Mouse (Mus musculus) hindbrain, embryonic 16.5 days (tissue): ENCODE results near the gene Rai1. TPM values are rescaled to one million over a fixed set of nuclear protein-coding genes. Genes with fewer than 3 reads are reported as not detected.

ENCODE experiments used
- ATAC-seq: fragments of 200-750 bp; cut with Nextera tagmentation; 2 replicates; pipeline ENCODE4 v1.8.0; 2017; ENCODE audit warnings: moderate TSS enrichment, moderate library complexity
- H3K27ac ChIP-seq: fragments of 300-500 bp; sonication (generic); 2 replicates; pipeline ENCODE4 v1.5.1; 2014; ENCODE audit warnings: low read depth, mild to moderate bottlenecking, control low read depth, low read length, moderate library complexity
- H3K27me3 ChIP-seq: fragments of 300-500 bp; sonication (generic); replicated peaks from 2 replicates; pipeline ENCODE4 v1.6.1; 2014; ENCODE audit warnings: low read length; ENCODE audit not compliant: control insufficient read depth, insufficient read depth
- H3K36me3 ChIP-seq: fragments of 300-500 bp; sonication (generic); 2 replicates; pipeline ENCODE4 v1.6.1; 2014; ENCODE audit warnings: mild to moderate bottlenecking, low read length, moderate library complexity, mixed read lengths; ENCODE audit not compliant: control insufficient read depth, insufficient read depth
- H3K4me1 ChIP-seq: fragments of 300-500 bp; sonication (generic); 2 replicates; pipeline ENCODE4 v1.6.1; 2014; ENCODE audit warnings: low read depth, low read length; ENCODE audit not compliant: control insufficient read depth, insufficient read depth
- H3K4me2 ChIP-seq: fragments of 300-500 bp; sonication (generic); 2 replicates; pipeline ENCODE4 v1.6.1; 2014; ENCODE audit warnings: mild to moderate bottlenecking, low read length, control low read depth, moderate library complexity
- H3K4me3 ChIP-seq: fragments of 300-500 bp; sonication (generic); 2 replicates; pipeline ENCODE4 v1.5.1; 2014; ENCODE audit warnings: mild to moderate bottlenecking, low read length, control low read depth, moderate library complexity
- H3K9ac ChIP-seq: fragments of 300-500 bp; sonication (generic); 2 replicates; pipeline ENCODE4 v1.6.1; 2014; ENCODE audit warnings: low read depth, mild to moderate bottlenecking, control low read depth, low read length, moderate library complexity
- H3K9me3 ChIP-seq: fragments of 300-500 bp; sonication (generic); 2 replicates; pipeline ENCODE4 v1.6.1; 2014; ENCODE audit warnings: mild to moderate bottlenecking, low read length, moderate library complexity; ENCODE audit not compliant: control insufficient read depth
- WGBS: fragments of 180-500 bp; shearing (Covaris S2); extraction: QIAGEN DNeasy Blood & Tissue Kit; methylation state at CpG from one replicate; pipeline ENCODE4 v1.1.7; 2014; 5-methylcytosine and 5-hydroxymethylcytosine counted together
- polyA plus RNA-seq: library from polyadenylated mRNA; unstranded; fragments of >200 nt; fragmentation: Nextera tagmentation; extraction: Ambion mirVana; gene quantifications from 2 replicates; pipeline ENCODE4 v1.2.1, GENCODE M21; 2015

The Rai1 gene
- polyA plus RNA-seq, 1 experiment from 2014 or later = 24.3 TPM

DNA sequence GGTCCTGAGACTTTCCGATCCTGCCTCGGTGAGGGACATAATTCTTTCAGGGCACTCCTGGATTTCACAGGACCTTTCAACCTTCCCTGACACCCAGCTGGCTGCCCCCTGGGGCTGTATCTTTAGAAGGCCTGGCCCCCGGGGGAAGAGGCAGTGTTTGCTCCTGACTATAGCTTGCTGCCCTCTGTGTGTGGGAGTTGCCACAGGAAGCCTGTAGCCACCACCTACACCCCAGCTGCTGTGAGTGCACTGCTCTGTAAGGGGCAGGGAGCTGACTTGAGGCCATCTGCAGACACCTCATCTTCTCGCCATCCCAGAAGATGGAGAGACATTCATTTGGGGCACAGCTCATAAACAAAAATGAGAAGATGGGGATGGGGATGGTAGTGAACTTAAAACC, 127.1 kb downstream of the Rai1 start:
- Histone ChIP-seq H3K36me3 (0 out of 2 replicates have a peak, but pooled peaks cover 3% of the 10 kb centered on the region), H3K4me1 (peaks cover 3% of the 10 kb centered on the region), H3K4me3 (no peak overlapping the region), H3K4me2 (no peak overlapping the region), H3K27ac (no peak overlapping the region), H3K27me3 (no peaks in the 10 kb centered on the region), H3K9ac (no peak overlapping the region), H3K9me3 (no peaks in the 10 kb centered on the region)
- 44% methylated on average over 4 of the region's 4 CpGs for WGBS
- ATAC-seq = no peak

DNA sequence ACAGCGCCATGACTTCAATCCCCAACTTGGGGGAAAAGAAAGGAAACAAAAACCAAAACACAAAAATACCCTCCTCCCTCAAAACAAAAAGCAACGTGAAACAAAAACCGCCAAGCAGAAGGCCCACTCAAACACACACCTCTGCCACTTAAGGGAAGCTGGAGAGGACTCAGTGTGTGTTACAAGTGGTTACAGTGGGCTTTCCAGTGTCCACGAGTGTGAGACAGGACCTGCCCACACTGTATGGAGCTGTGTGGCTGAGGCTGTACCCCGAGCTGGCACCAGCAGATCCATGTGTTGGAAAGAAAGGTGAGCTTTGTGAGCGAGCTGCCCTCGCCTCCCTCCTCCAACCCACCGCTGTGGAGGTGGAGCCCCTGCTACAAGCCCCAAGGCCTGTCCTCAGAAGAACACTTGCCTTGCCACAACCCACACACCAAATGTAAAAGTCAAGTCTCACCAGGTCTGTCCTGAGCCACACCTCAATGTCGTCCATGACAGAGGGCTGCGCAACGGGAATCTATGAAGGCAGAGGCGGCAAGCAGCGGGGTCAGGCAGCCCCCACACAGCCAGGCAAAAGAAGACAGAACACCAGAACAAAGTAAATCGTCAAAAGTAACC, 127.7 kb downstream of the Rai1 start:
- Histone ChIP-seq H3K9ac (no peak overlapping the region), H3K4me3 (no peak overlapping the region), H3K9me3 (no peaks in the 10 kb centered on the region), H3K4me1 (peaks cover 3% of the 10 kb centered on the region), H3K27ac (no peak overlapping the region), H3K27me3 (no peaks in the 10 kb centered on the region), H3K36me3 (peaks cover 8% of the 10 kb centered on the region), H3K4me2 (no peak overlapping the region)
- no peak for ATAC-seq
- WGBS = 80% methylated on average over 14 of the region's 14 CpGs

DNA sequence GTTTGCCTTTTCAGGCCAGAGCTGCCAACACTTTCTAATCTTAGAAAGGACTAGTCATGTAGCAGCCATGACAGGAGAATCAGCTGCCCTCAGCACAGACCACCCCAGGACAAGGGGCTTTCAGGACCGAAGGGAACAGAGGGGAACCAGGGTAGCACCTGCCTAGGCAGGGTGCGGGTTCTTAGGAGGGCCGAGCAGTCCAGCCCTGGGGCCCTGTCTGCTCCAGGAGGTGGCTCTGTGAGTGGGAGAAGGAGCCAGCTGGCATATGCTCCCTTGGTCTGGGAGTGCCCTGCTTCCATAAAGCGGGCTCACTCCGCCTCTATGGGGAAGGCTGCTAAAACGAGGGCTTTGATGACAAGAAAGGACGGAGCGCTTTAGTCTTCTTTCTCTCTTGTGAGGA, 128.4 kb downstream of the Rai1 start:
- peaks cover 8% of the 10 kb centered on the region for H3K36me3 ChIP-seq
- no peaks in the 10 kb centered on the region for H3K9me3 ChIP-seq
- H3K27me3 ChIP-seq = no peaks in the 10 kb centered on the region
- ATAC-seq = 0 out of 2 replicates have a peak, but pooled peaks have one; percentile 47
- H3K4me1 ChIP-seq = peaks cover 3% of the 10 kb centered on the region
- WGBS = 54% methylated on average over 8 of the region's 8 CpGs
- no peak overlapping the region for H3K27ac ChIP-seq
- no peak overlapping the region for H3K9ac ChIP-seq
- H3K4me3 ChIP-seq = no peak overlapping the region
- no peak overlapping the region for H3K4me2 ChIP-seq

DNA sequence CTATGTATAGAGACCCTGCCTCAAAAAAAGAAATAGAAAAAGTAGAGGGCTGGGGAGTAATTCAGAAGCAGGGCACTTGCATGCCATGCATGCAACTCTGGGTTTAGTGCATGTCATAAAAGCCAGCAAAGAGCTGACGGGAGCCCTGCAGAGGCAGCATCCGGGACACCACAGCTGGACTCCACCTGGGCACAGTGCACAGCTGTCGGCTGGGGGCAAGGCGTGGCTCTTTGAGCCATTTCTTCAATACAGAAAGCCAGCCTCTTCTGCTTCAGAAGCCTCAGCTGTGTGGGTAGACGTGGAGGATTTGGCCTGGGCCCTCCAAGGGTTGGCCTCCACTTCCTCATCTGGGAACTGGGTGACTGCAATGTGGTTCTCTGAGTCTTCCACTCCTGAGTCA, 130.5 kb downstream of the Rai1 start:
- no peak overlapping the region for H3K9ac ChIP-seq
- H3K36me3 ChIP-seq = peaks cover 9% of the 10 kb centered on the region
- no peak for ATAC-seq
- no peak overlapping the region for H3K4me3 ChIP-seq
- no peaks in the 10 kb centered on the region for H3K27me3 ChIP-seq
- H3K9me3 ChIP-seq = no peaks in the 10 kb centered on the region
- H3K27ac ChIP-seq = no peak overlapping the region
- WGBS = 85% methylated on average over 5 of the region's 5 CpGs
- H3K4me2 ChIP-seq = no peak overlapping the region
- H3K4me1 ChIP-seq = peaks cover 3% of the 10 kb centered on the region

DNA sequence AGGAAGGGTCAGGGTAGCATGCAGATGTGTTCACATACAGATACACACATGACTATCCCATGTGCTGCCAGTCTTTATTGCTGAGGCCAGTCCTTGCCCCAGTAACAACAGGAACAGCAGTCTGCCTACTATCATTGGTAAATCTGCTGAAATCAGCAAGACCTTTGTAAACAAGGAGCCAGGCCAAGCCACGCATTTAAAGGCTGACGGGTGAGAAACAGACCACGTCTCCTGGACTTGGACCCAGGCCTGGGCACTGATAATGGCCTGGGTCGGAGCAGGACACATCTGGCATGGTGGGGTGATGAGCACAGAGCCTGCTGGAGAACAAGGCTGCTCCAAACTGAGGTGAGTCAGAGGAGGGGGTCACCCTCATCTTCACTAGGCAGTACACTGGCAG, 135.7 kb downstream of the Rai1 start:
- no peak for ATAC-seq

DNA sequence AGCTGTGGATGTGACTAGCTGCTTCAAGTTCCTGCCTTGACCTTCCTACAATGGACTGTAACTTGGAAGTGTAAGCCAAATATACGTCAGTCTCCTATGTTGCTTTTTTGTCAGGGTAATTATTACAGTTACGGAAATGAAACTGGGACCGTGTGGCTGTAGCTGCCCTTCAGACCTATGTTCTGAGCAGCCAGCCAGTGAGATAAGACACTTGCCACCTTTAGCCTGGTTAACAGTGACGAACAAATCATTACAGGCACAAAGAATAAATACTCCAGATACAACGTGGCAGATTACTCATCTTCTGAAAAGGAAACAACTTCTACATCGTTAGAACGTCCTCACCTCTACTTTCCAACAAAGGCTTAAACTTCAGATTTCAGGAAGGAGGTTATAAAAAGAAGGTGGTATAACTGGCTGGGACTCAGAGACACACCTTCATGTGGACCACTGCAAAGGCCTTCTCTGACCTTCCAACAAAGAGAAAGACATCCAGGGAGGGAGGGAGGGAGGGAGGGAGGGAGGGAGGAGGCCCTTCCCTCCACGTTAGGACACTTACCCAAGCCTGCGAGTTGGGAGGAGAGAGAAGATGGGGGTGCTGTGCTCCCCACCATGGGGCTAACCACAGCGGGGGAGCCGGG, 139.8 kb downstream of the Rai1 start:
- Histone ChIP-seq H3K27ac (no peak overlapping the region), H3K4me3 (no peak overlapping the region), H3K4me2 (no peak overlapping the region), H3K27me3 (no peaks in the 10 kb centered on the region), H3K36me3 (peaks cover 14% of the 10 kb centered on the region), H3K9ac (no peak overlapping the region), H3K9me3 (no peaks in the 10 kb centered on the region), H3K4me1 (peaks cover 8% of the 10 kb centered on the region)
- no peak for ATAC-seq
- 69% methylated on average over 11 of the region's 11 CpGs for WGBS

More for the DNA sequence above, 135.7 kb downstream of the Rai1 start:
- Histone ChIP-seq H3K27me3 (no peaks in the 10 kb centered on the region), H3K27ac (no peak overlapping the region), H3K9ac (no peak overlapping the region), H3K4me2 (no peak overlapping the region), H3K36me3 (peaks cover 20% of the 10 kb centered on the region), H3K9me3 (no peaks in the 10 kb centered on the region), H3K4me1 (no peaks in the 10 kb centered on the region), H3K4me3 (no peak overlapping the region)
- 80% methylated on average over 4 of the region's 4 CpGs for WGBS

DNA sequence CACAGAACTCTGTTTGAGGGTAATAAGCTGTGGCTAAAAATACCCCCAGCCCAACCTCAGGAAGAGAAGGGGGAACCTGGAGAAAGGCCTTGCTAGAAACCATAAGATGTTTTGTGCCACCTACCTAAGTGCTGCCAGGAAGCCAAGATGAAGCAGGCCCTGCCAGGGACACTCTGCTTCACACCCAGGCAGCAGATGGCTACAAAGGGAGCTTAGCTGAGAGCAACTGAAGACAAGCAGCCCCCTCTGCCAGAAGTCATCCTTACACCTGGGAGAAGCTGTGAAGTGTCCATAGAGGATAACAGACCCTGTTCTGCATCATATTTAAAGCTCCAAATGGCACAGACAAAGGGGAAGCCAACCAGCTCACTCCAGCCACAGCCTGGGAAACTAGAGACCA, 141.3 kb downstream of the Rai1 start:
- Histone ChIP-seq H3K36me3 (peaks cover 17% of the 10 kb centered on the region; the same call in 1 of the 2 replicates), H3K27me3 (no peaks in the 10 kb centered on the region), H3K4me3 (no peak overlapping the region), H3K4me2 (no peak overlapping the region), H3K27ac (no peak overlapping the region), H3K9me3 (no peaks in the 10 kb centered on the region), H3K9ac (no peak overlapping the region), H3K4me1 (peaks cover 8% of the 10 kb centered on the region)
- no peak for ATAC-seq

DNA sequence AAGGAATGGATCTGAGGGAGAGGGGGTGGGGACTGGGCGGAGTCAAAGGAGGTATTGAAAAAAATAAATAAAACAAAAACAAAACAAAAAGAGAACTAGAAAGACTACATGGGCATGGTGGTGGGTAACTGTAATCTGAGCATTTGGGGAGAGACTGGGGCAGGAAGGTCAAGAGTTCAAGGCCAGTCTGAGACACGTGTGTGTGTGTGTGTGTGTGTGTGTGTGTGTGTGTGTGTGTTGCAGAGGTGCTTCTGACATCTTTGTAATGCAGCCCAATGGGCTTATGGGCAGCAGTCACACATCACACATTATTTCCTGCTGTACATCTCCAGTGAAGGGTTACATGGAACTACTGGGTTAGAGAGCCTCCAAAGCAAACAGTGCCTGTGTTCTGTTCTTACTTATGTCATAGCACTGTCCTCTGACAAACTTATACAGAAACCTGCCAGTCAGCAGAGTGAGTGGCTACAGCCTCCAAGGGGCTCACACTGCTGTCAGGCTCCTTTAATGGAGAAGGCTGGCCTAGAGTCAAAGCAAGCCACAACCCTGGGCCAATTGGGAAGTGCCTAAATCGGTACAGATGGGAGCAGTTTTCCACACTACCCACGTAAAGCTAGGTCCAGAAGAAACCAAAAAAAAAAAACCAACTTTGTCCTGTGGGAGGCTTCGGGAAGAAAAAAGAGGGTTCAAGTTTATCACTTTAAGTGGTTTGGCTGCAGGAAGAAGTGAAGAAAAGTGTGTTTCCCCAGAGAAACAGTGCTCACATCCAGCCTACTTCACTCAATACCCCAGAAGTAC, 143.1 kb downstream of the Rai1 start:
- ATAC-seq = no peak

More for the DNA sequence above, 143.1 kb downstream of the Rai1 start:
- H3K9ac ChIP-seq = no peak overlapping the region
- no peak overlapping the region for H3K4me2 ChIP-seq
- no peaks in the 10 kb centered on the region for H3K27me3 ChIP-seq
- peaks cover 8% of the 10 kb centered on the region for H3K4me1 ChIP-seq
- H3K36me3 ChIP-seq = peaks cover 18% of the 10 kb centered on the region; the same call in 1 of the 2 replicates
- 58% methylated on average over 4 of the region's 5 CpGs for WGBS
- no peaks in the 10 kb centered on the region for H3K9me3 ChIP-seq
- no peak overlapping the region for H3K4me3 ChIP-seq
- no peak overlapping the region for H3K27ac ChIP-seq
